Mouse (Mus musculus): ENCODE results near the gene Fbxo6.

GRCm38 (mm10) chr4:148112519-148112918, 39.4 kb downstream of the Fbxo6 start:
- no peak for TF ChIP-seq CTCF (IDR thresholded peaks at IDR 0.05; ENCODE audit: low read depth)
- no peak for TF ChIP-seq EP300 (optimal IDR thresholded peaks at IDR 0.05)
